Mouse (Mus musculus) brain, embryonic 14.5 days (tissue): ENCODE measurements at regions not wholly inside any gene's neighbourhood (a gene's known extent, or its start where the extent isn't known, plus 50 kb on each side); places are given as distances from the start of the nearest gene placed in this dataset.

Experiments used
- CTCF ChIP-seq: fragments of 200-500 bp; IDR thresholded peaks from 2 replicates; pipeline ENCODE4 v1.5.1; 2012; ENCODE audit warnings: inconsistent platforms, mild to moderate bottlenecking, moderate library complexity, borderline replicate concordance; ENCODE audit not compliant: insufficient read depth, insufficient read length; ENCODE audit errors: extremely low read depth
- POLR2A ChIP-seq: fragments of 200-500 bp; IDR thresholded peaks from 2 replicates; pipeline ENCODE4 v1.6.1; 2012; ENCODE audit warnings: mild to moderate bottlenecking, inconsistent platforms, borderline replicate concordance; ENCODE audit not compliant: poor library complexity, insufficient read depth, insufficient read length, severe bottlenecking; ENCODE audit errors: extremely low read depth

DNA sequence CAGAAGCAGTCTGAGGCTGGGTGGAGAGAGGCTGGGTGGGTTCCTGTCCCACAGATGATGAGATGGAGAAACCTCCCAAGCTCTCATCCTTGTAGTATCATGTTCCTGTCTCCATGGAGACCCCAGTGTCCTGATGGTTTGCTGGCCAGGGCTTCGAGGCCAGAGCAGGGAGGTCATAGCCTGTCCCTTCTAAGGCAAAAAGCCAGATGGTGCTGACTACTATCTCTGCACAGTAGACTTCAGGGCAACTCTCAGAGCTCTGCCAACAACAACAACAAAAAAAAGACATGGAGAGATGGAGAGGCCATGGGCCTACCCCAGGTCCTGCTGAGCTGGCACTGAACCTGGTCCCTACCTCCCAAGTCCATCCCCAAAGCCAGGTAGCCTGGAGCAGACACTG lies 69.0 kb downstream of the Zfp36l2 start:
- TF ChIP-seq CTCF, result no peak
- no peak for TF ChIP-seq POLR2A
